Mouse (Mus musculus) myocyte (in vitro differentiated cells): ENCODE measurements around the gene Tor4a. TPM values are rescaled to one million over a fixed set of nuclear protein-coding genes. Genes with fewer than 3 reads are reported as not detected.

Source experiments
- H3K27me3 ChIP-seq: one replicate; pipeline ENCODE4 v1.6.1; 2011; ENCODE audit not compliant: control insufficient read depth, insufficient read depth, insufficient read length
- H3K36me3 ChIP-seq: one replicate; pipeline ENCODE4 v1.6.1; 2011; ENCODE audit not compliant: control insufficient read depth, insufficient read depth
- H3K4me2 ChIP-seq: one replicate; pipeline ENCODE4 v1.6.1; 2011; ENCODE audit warnings: low read depth, control low read depth
- H3K4me3 ChIP-seq: one replicate; pipeline ENCODE4 v1.5.1; 2011; ENCODE audit warnings: mild to moderate bottlenecking, control low read depth, moderate library complexity
- H3K79me2 ChIP-seq: one replicate; pipeline ENCODE4 v1.6.1; 2011; ENCODE audit not compliant: control insufficient read depth, insufficient read depth
- H3ac ChIP-seq: one replicate; pipeline ENCODE4 v1.6.1; 2011; ENCODE audit not compliant: control insufficient read depth, insufficient read length
- CEBPB ChIP-seq: IDR thresholded peaks from 2 replicates; pipeline ENCODE4 v1.6.1; 2011; ENCODE audit warnings: mild to moderate bottlenecking, moderate library complexity; ENCODE audit not compliant: poor library complexity, insufficient read depth, severe bottlenecking
- E2F4 ChIP-seq: IDR thresholded peaks from one replicate; pipeline ENCODE4 v1.6.1; 2011; ENCODE audit warnings: mild to moderate bottlenecking, control low read depth, moderate library complexity; ENCODE audit not compliant: insufficient read depth
- MAX ChIP-seq: IDR thresholded peaks from one replicate; pipeline ENCODE4 v1.6.1; 2011; ENCODE audit warnings: low read depth, mild to moderate bottlenecking, control low read depth
- MYOD1 ChIP-seq, 3 experiments: IDR thresholded peaks; one replicate each; pipeline ENCODE4 v1.6.1; 2011; ENCODE audit warnings: control low read depth in 2 of 3, low read depth in 2 of 3, mild to moderate bottlenecking in 2 of 3, moderate library complexity in 1 of 3; ENCODE audit not compliant: insufficient read length in 2 of 3, control insufficient read depth in 1 of 3
- MYOG ChIP-seq, 3 experiments: IDR thresholded peaks; one replicate each; pipeline ENCODE4 v1.6.1; 2011; ENCODE audit warnings: control low read depth in 2 of 3, low read depth in 2 of 3, mild to moderate bottlenecking in 2 of 3; ENCODE audit not compliant: insufficient read length in 2 of 3, control insufficient read depth in 1 of 3, insufficient read depth in 1 of 3
- POLR2A ChIP-seq: IDR thresholded peaks from one replicate; pipeline ENCODE4 v1.6.1; 2011; ENCODE audit warnings: low read depth, mild to moderate bottlenecking, control low read depth, moderate library complexity; ENCODE audit not compliant: insufficient read length
- POLR2AphosphoS2 ChIP-seq: IDR thresholded peaks from one replicate; pipeline ENCODE4 v1.6.1; 2011; ENCODE audit warnings: low read depth, control low read depth; ENCODE audit not compliant: insufficient read length
- REST ChIP-seq: IDR thresholded peaks from one replicate; pipeline ENCODE4 v1.6.1; 2011; ENCODE audit warnings: mild to moderate bottlenecking, control low read depth, moderate library complexity; ENCODE audit not compliant: insufficient read depth, insufficient read length
- SRF ChIP-seq: IDR thresholded peaks from one replicate; pipeline ENCODE4 v1.6.1; 2011; ENCODE audit warnings: low read depth; ENCODE audit not compliant: control insufficient read depth, insufficient read length
- TCF12 ChIP-seq: IDR thresholded peaks from one replicate; pipeline ENCODE4 v1.6.1; 2011; ENCODE audit warnings: mild to moderate bottlenecking, control low read depth; ENCODE audit not compliant: poor library complexity, insufficient read depth, severe bottlenecking
- TCF3 ChIP-seq: IDR thresholded peaks from one replicate; pipeline ENCODE4 v1.6.1; 2011; ENCODE audit warnings: low read depth, control low read depth; ENCODE audit not compliant: insufficient read length
- USF1 ChIP-seq: IDR thresholded peaks from one replicate; pipeline ENCODE4 v1.6.1; 2011; ENCODE audit warnings: low read depth, mild to moderate bottlenecking, control low read depth, moderate library complexity
- polyA plus RNA-seq: library from polyadenylated mRNA; unstranded; fragments of >200 nt; fragmentation: generic; extraction: Trizol; gene quantifications from one replicate; pipeline ENCODE4 v1.2.1, GENCODE M21; 2012; ENCODE audit warnings: missing spikeins

The Tor4a gene
- polyA plus RNA-seq, 1 experiment: 9.2 TPM

DNA sequence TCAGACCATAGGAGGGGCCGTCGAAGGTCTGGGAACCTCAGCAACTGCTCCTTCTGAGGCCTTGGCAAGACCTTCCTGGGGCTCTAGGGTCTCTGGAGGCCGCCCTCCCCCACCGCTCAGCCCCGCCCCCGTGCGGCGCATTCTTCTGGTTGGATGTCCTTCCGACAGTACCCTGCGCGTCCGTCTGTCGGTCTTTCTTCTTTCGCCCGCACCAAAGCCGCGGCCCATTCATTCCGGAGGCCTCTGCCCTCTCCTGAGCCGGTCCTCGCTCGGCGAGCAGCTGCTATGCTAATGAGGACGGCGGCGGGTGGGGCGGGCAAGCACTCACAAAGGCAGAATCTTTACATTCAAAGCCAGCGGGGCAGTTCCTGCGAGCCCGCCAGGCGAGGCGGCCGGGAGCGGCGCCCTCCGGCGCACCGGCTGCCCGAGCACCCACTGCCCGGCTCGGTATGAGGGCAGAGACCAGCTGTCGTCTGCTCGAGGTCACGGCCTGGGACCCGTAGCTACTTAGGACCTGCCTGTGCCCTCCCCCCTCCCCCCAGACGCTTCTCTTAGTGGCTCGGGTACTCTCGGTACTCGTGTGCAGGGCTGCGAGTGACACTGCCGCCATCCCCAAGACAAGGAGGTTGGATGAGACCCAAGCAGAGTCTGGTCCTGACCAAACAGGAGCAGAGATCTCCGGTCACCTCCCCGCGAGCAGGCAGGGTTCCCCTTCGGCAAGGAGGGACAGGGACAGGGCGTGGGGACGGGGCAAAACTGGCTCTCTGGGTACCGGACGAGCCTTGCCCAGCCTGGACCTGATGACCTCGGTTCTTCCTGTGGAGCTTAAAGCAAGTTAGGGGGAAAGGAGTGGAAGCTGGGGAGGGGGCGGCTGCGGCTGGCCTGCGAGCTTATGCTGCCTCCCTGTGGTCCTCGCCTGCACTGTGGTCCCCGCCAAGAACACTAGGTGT lies 10.8 kb downstream of the Tor4a start:
- Histone ChIP-seq H3K4me3 (no peak overlapping the region), H3K36me3 (no peaks in the 10 kb centered on the region), H3K4me2 (peak overlapping the region; percentile 58), H3K27me3 (no peaks in the 10 kb centered on the region), H3ac (no peak overlapping the region), H3K79me2 (no peaks in the 10 kb centered on the region)
- TF ChIP-seq SRF (peak; percentile 7), POLR2AphosphoS2 (no peak), TCF3 (no peak), TCF12 (no peak), REST (no peak), MYOD1 (IDR thresholded peaks at IDR 0.05; ENCODE audit: control insufficient read depth in 1 of 3, insufficient read length in 2 of 3, low read depth in 2 of 3) (peak in 2 of 3 experiments; percentile 47 to 68), USF1 (no peak), CEBPB (no peak), POLR2A (no peak), MAX (no peak), MYOG (IDR thresholded peaks at IDR 0.05; ENCODE audit: control insufficient read depth in 1 of 3, insufficient read depth in 1 of 3, insufficient read length in 2 of 3, low read depth in 2 of 3) (peak in 2 of 3 experiments; percentile 84), E2F4 (no peak)

DNA sequence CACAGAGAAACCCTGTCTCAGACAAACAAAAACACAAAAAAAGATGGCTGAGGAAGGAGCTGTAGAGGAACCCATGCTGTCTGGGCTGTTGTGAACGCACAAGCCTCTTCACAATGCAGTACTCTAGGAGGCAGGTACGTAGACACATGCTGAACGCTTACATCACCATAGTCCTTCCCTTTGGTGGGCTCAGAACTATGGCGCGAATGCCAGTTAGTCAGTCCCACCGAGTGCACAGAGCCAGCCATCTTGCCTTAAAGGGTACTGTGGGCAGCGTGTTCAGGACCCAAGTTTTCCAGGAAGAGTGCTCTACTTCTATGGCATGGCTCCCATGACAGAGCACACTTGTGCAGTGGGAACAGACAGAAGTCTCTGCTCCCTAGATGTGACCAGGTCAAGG lies 12.2 kb downstream of the Tor4a start:
- H3K27me3 ChIP-seq: no peaks in the 10 kb centered on the region
- H3K4me2 ChIP-seq: no peak overlapping the region
- no peak overlapping the region for H3K4me3 ChIP-seq
- H3K36me3 ChIP-seq: no peaks in the 10 kb centered on the region
- TF ChIP-seq TCF3 (no peak), USF1 (no peak), CEBPB (no peak), POLR2A (no peak), REST (no peak), SRF (no peak), POLR2AphosphoS2 (no peak), MYOG (IDR thresholded peaks at IDR 0.05; ENCODE audit: control insufficient read depth in 1 of 3, insufficient read depth in 1 of 3, insufficient read length in 2 of 3, low read depth in 2 of 3) (no peak), MYOD1 (IDR thresholded peaks at IDR 0.05; ENCODE audit: control insufficient read depth in 1 of 3, insufficient read length in 2 of 3, low read depth in 2 of 3) (no peak), MAX (no peak), TCF12 (no peak), E2F4 (no peak)
- no peaks in the 10 kb centered on the region for H3K79me2 ChIP-seq
- no peak overlapping the region for H3ac ChIP-seq

DNA sequence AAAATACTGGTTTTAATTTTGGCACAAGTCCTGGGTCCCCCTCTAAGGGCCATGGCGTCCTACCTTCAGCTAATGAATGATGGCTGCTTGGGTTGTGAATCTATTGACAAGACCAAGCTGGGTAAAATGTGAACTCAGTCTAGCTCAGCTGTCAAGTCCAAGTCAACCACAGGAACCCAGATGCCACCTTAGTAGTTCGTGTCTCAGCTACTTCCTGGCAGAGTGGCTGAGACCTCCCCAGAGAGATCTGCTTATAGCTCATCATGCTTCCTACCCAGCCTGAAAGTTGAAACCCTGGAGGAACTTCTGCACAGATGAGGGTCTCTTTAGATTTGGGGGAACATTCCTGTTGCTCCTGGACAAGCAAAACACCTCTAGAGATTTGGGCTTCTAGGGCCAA lies 13.3 kb downstream of the Tor4a start:
- no peak for TF ChIP-seq MYOD1 (IDR thresholded peaks at IDR 0.05; ENCODE audit: control insufficient read depth in 1 of 3, insufficient read length in 2 of 3, low read depth in 2 of 3)
- H3K4me2 ChIP-seq: no peak overlapping the region
- no peaks in the 10 kb centered on the region for H3K27me3 ChIP-seq
- H3K79me2 ChIP-seq: no peaks in the 10 kb centered on the region
- H3K36me3 ChIP-seq: no peaks in the 10 kb centered on the region
- H3K4me3 ChIP-seq: no peak overlapping the region
- H3ac ChIP-seq: no peak overlapping the region

DNA sequence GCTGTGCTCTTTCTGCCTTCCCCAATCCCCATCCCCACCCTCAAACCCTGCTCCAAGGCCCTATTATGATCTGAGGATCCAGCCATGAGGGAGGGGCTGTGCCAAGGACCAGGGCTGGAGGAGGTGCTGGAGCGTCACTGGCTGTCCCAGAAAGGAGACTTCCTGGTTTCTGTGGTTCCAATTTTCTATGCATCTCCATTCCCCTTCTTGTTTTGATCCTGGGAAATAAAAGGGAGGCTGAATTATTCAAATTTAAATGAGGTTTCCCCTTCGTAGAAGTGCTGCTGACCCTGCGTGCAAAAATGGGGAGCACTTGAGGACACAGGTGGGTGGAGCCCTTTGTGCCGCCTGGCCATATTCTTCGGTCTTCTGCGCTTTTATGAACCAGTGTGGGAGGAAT lies 14.0 kb downstream of the Tor4a start:
- H3K79me2 ChIP-seq: no peaks in the 10 kb centered on the region
- H3K4me3 ChIP-seq: no peak overlapping the region
- TF ChIP-seq E2F4 (no peak), POLR2AphosphoS2 (no peak), USF1 (no peak), MYOG (IDR thresholded peaks at IDR 0.05; ENCODE audit: control insufficient read depth in 1 of 3, insufficient read depth in 1 of 3, insufficient read length in 2 of 3, low read depth in 2 of 3) (no peak), POLR2A (no peak), CEBPB (no peak), TCF12 (no peak), TCF3 (no peak), SRF (no peak), REST (no peak), MAX (no peak), MYOD1 (IDR thresholded peaks at IDR 0.05; ENCODE audit: control insufficient read depth in 1 of 3, insufficient read length in 2 of 3, low read depth in 2 of 3) (no peak)
- no peak overlapping the region for H3ac ChIP-seq
- H3K4me2 ChIP-seq: no peak overlapping the region
- H3K36me3 ChIP-seq: no peaks in the 10 kb centered on the region
- H3K27me3 ChIP-seq: no peaks in the 10 kb centered on the region

DNA sequence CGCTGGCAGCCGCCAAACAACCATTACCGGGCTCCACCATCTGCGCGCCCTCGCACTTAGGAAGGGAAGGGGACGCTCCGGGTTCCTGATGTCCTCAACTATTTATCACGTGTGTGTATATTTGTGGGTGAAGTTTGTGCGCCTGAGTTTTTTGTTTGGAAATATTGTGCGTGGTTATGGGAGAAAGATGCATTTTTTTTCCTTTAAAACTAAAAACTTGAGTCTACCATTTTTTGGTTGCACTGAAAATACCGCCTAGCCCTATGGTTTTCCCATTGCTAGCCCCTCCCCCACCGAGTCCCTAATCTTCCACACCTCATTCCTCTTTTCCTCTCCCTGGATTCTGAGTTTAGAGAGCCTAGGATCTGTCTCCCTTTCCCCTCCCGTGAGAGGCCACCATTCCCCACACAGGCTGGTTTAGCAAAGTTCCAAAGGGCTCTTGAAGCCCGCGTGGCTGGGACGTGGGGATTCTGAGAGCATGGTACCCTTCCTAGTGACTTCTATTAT lies 14.7 kb downstream of the Tor4a start:
- TF ChIP-seq USF1 (no peak), TCF3 (no peak), POLR2A (no peak), MAX (no peak), SRF (no peak), POLR2AphosphoS2 (no peak), E2F4 (no peak), REST (no peak), MYOD1 (IDR thresholded peaks at IDR 0.05; ENCODE audit: control insufficient read depth in 1 of 3, insufficient read length in 2 of 3, low read depth in 2 of 3) (no peak), MYOG (IDR thresholded peaks at IDR 0.05; ENCODE audit: control insufficient read depth in 1 of 3, insufficient read depth in 1 of 3, insufficient read length in 2 of 3, low read depth in 2 of 3) (no peak), TCF12 (no peak), CEBPB (no peak)
- H3K36me3 ChIP-seq: no peaks in the 10 kb centered on the region
- H3ac ChIP-seq: peak overlapping the region; percentile 10
- H3K27me3 ChIP-seq: no peaks in the 10 kb centered on the region
- peak overlapping the region; percentile 25 for H3K4me3 ChIP-seq
- peak overlapping the region; percentile 91 for H3K4me2 ChIP-seq
- no peaks in the 10 kb centered on the region for H3K79me2 ChIP-seq
